Mouse (Mus musculus): ENCODE data around the gene Rbm8a. TPM values are rescaled to one million over a fixed set of nuclear protein-coding genes. Genes with fewer than 3 reads are reported as not detected.

Gene Rbm8a
- polyA plus RNA-seq (2012; ENCODE audit: low replicate concordance): 13.2 and 89.9 TPM in 2 replicates

GRCm38 (mm10) chr3:96629729-96630600 is at the start of gene Rbm8a:
Rbm8a (plus strand) TSS chr3:96629933.

GRCm38 (mm10) chr3:96593790-96594560 is 35.8 kb upstream of the Rbm8a start, which contains the start of gene Polr3gl:
Polr3gl (minus strand) TSS chr3:96594181.

GRCm38 (mm10) chr3:96596228-96596707 is 33.5 kb upstream of the Rbm8a start, which contains the start of gene Ankrd34a:
Ankrd34a (plus strand) TSS chr3:96596636.

GRCm38 (mm10) chr3:96600639-96601250 is 29.0 kb upstream of the Rbm8a start, which contains the start of gene Lix1l:
Lix1l (plus strand) TSS chr3:96601149.

GRCm38 (mm10) chr3:96634928-96635879 is 5.5 kb downstream of the Rbm8a start, which contains the start of the genes Pex11b and Gm42957:
Pex11b (plus strand) TSS chr3:96635376.
Gm42957 (plus strand) TSS chr3:96635474.

GRCm38 (mm10) chr3:96645018-96645649 is 15.4 kb downstream of the Rbm8a start, which contains the start of gene Itga10:
Itga10 (plus strand) TSS chr3:96645584.

GRCm38 (mm10) chr3:96669727-96670468 is 40.2 kb downstream of the Rbm8a start, which contains the start of gene Ankrd35:
Ankrd35 (plus strand) TSS chr3:96670131.

Other genes with a start within 250 kb of the Rbm8a start
- gene BC107364, start 177.6 kb upstream of the Rbm8a start, polyA plus RNA-seq (2012; ENCODE audit: low replicate concordance): not detected in 2 replicates
- gene Hfe2, start 104.8 kb upstream of the Rbm8a start, polyA plus RNA-seq (2012; ENCODE audit: low replicate concordance): 1.5 and 2.1 TPM in 2 replicates
- gene Txnip, start 72.0 kb upstream of the Rbm8a start, polyA plus RNA-seq (2012; ENCODE audit: low replicate concordance): 34.0 and 55.7 TPM in 2 replicates
- not detected in 2 replicates for gene Gm16253, start 52.9 kb upstream of the Rbm8a start, polyA plus RNA-seq (2012; ENCODE audit: low replicate concordance)
- gene Polr3gl, start 35.8 kb upstream of the Rbm8a start, polyA plus RNA-seq (2012; ENCODE audit: low replicate concordance): 19.9 and 30.0 TPM in 2 replicates
- gene Ankrd34a, start 33.3 kb upstream of the Rbm8a start, polyA plus RNA-seq (2012; ENCODE audit: low replicate concordance): 0.06 and 0.07 TPM in 2 replicates
- gene Lix1l, start 28.8 kb upstream of the Rbm8a start, polyA plus RNA-seq (2012; ENCODE audit: low replicate concordance): 0.42 and 0.54 TPM in 2 replicates
- gene Pex11b, start 5.4 kb downstream of the Rbm8a start, polyA plus RNA-seq (2012; ENCODE audit: low replicate concordance): 3.6 and 5.2 TPM in 2 replicates
- 0.11 TPM in 1 of 2 replicates, not detected in the other for gene Gm42957, start 5.5 kb downstream of the Rbm8a start, polyA plus RNA-seq (2012; ENCODE audit: low replicate concordance)
- 0.09 and 0.31 TPM in 2 replicates for gene Itga10, start 15.7 kb downstream of the Rbm8a start, polyA plus RNA-seq (2012; ENCODE audit: low replicate concordance)
- 0.35 and 0.87 TPM in 2 replicates for gene Ankrd35, start 40.2 kb downstream of the Rbm8a start, polyA plus RNA-seq (2012; ENCODE audit: low replicate concordance)
- gene Pias3, start 66.5 kb downstream of the Rbm8a start, polyA plus RNA-seq (2012; ENCODE audit: low replicate concordance): 56.0 and 58.8 TPM in 2 replicates
- 2.5 and 4.1 TPM in 2 replicates for gene Nudt17, start 78.6 kb downstream of the Rbm8a start, polyA plus RNA-seq (2012; ENCODE audit: low replicate concordance)
- gene Polr3c, start 97.7 kb downstream of the Rbm8a start, polyA plus RNA-seq (2012; ENCODE audit: low replicate concordance): 6.8 and 7.4 TPM in 2 replicates
- 25.0 and 42.4 TPM in 2 replicates for gene Rnf115, start 97.7 kb downstream of the Rbm8a start, polyA plus RNA-seq (2012; ENCODE audit: low replicate concordance)
- 0.04 TPM in 1 of 2 replicates, not detected in the other for gene Pdzk1, start 199.4 kb downstream of the Rbm8a start, polyA plus RNA-seq (2012; ENCODE audit: low replicate concordance)
- gene Cd160, start 199.4 kb downstream of the Rbm8a start, polyA plus RNA-seq (2012; ENCODE audit: low replicate concordance): 7.3 and 8.0 TPM in 2 replicates

Measured in hematopoietic multipotent progenitor cell, adult 10-12 weeks (in vitro differentiated cells).